Mouse (Mus musculus) kidney, adult 2 months (tissue): Measurements from ENCODE around the gene Mogs.

ENCODE experiments used
- CTCF ChIP-seq: fragments of 200-500 bp; conservative IDR thresholded peaks from 2 replicates; pipeline ENCODE4 v1.5.1; 2011; ENCODE audit warnings: low read depth, mild to moderate bottlenecking, control low read depth, low read length, moderate library complexity, mixed read lengths; ENCODE audit not compliant: insufficient read depth, insufficient read length
- POLR2A ChIP-seq: fragments of 200-500 bp; IDR thresholded peaks from one replicate; pipeline ENCODE4 v1.6.1; 2011; ENCODE audit warnings: low read depth, low read length, control low read depth

DNA sequence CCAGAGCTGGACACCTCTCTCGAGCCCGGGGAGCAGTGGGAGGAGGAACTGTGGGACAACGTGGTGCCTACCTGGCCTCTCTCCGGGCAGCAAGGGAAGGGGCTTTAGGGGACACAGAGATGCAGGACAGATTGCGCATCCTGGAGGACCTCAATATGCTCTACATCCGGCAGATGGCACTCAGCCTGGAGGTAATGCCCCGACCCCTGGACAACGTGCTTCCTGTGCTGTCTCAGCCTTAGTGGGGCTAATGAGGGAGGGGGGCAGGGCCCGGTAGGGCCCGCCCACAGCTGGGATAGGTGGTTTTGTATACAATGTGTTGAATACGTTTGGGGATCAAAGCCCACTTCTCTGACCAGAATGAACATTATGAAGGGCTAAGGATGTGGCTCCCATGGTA lies 22.8 kb downstream of the Mogs start:
- no peak for TF ChIP-seq CTCF
- no peak for TF ChIP-seq POLR2A
